Mouse (Mus musculus) myocyte (in vitro differentiated cells): ENCODE data around the gene Wwox. TPM values are rescaled to one million over a fixed set of nuclear protein-coding genes. Genes with fewer than 3 reads are reported as not detected.

Experiments used
- H3K27me3 ChIP-seq: one replicate; pipeline ENCODE4 v1.6.1; 2011; ENCODE audit not compliant: control insufficient read depth, insufficient read depth, insufficient read length
- H3K36me3 ChIP-seq: one replicate; pipeline ENCODE4 v1.6.1; 2011; ENCODE audit not compliant: control insufficient read depth, insufficient read depth
- H3K4me2 ChIP-seq: one replicate; pipeline ENCODE4 v1.6.1; 2011; ENCODE audit warnings: low read depth, control low read depth
- H3K4me3 ChIP-seq: one replicate; pipeline ENCODE4 v1.5.1; 2011; ENCODE audit warnings: mild to moderate bottlenecking, control low read depth, moderate library complexity
- H3K79me2 ChIP-seq: one replicate; pipeline ENCODE4 v1.6.1; 2011; ENCODE audit not compliant: control insufficient read depth, insufficient read depth
- H3ac ChIP-seq: one replicate; pipeline ENCODE4 v1.6.1; 2011; ENCODE audit not compliant: control insufficient read depth, insufficient read length
- CEBPB ChIP-seq: IDR thresholded peaks from 2 replicates; pipeline ENCODE4 v1.6.1; 2011; ENCODE audit warnings: mild to moderate bottlenecking, moderate library complexity; ENCODE audit not compliant: poor library complexity, insufficient read depth, severe bottlenecking
- E2F4 ChIP-seq: IDR thresholded peaks from one replicate; pipeline ENCODE4 v1.6.1; 2011; ENCODE audit warnings: mild to moderate bottlenecking, control low read depth, moderate library complexity; ENCODE audit not compliant: insufficient read depth
- MAX ChIP-seq: IDR thresholded peaks from one replicate; pipeline ENCODE4 v1.6.1; 2011; ENCODE audit warnings: low read depth, mild to moderate bottlenecking, control low read depth
- MYOD1 ChIP-seq, 3 experiments: IDR thresholded peaks; one replicate each; pipeline ENCODE4 v1.6.1; 2011; ENCODE audit warnings: control low read depth in 2 of 3, low read depth in 2 of 3, mild to moderate bottlenecking in 2 of 3, moderate library complexity in 1 of 3; ENCODE audit not compliant: insufficient read length in 2 of 3, control insufficient read depth in 1 of 3
- MYOG ChIP-seq, 3 experiments: IDR thresholded peaks; one replicate each; pipeline ENCODE4 v1.6.1; 2011; ENCODE audit warnings: control low read depth in 2 of 3, low read depth in 2 of 3, mild to moderate bottlenecking in 2 of 3; ENCODE audit not compliant: insufficient read length in 2 of 3, control insufficient read depth in 1 of 3, insufficient read depth in 1 of 3
- POLR2A ChIP-seq: IDR thresholded peaks from one replicate; pipeline ENCODE4 v1.6.1; 2011; ENCODE audit warnings: low read depth, mild to moderate bottlenecking, control low read depth, moderate library complexity; ENCODE audit not compliant: insufficient read length
- POLR2AphosphoS2 ChIP-seq: IDR thresholded peaks from one replicate; pipeline ENCODE4 v1.6.1; 2011; ENCODE audit warnings: low read depth, control low read depth; ENCODE audit not compliant: insufficient read length
- REST ChIP-seq: IDR thresholded peaks from one replicate; pipeline ENCODE4 v1.6.1; 2011; ENCODE audit warnings: mild to moderate bottlenecking, control low read depth, moderate library complexity; ENCODE audit not compliant: insufficient read depth, insufficient read length
- SRF ChIP-seq: IDR thresholded peaks from one replicate; pipeline ENCODE4 v1.6.1; 2011; ENCODE audit warnings: low read depth; ENCODE audit not compliant: control insufficient read depth, insufficient read length
- TCF12 ChIP-seq: IDR thresholded peaks from one replicate; pipeline ENCODE4 v1.6.1; 2011; ENCODE audit warnings: mild to moderate bottlenecking, control low read depth; ENCODE audit not compliant: poor library complexity, insufficient read depth, severe bottlenecking
- TCF3 ChIP-seq: IDR thresholded peaks from one replicate; pipeline ENCODE4 v1.6.1; 2011; ENCODE audit warnings: low read depth, control low read depth; ENCODE audit not compliant: insufficient read length
- USF1 ChIP-seq: IDR thresholded peaks from one replicate; pipeline ENCODE4 v1.6.1; 2011; ENCODE audit warnings: low read depth, mild to moderate bottlenecking, control low read depth, moderate library complexity
- polyA plus RNA-seq: library from polyadenylated mRNA; unstranded; fragments of >200 nt; fragmentation: generic; extraction: Trizol; gene quantifications from one replicate; pipeline ENCODE4 v1.2.1, GENCODE M21; 2012; ENCODE audit warnings: missing spikeins

Wwox gene
- polyA plus RNA-seq, 1 experiment, result 8.6 TPM

DNA sequence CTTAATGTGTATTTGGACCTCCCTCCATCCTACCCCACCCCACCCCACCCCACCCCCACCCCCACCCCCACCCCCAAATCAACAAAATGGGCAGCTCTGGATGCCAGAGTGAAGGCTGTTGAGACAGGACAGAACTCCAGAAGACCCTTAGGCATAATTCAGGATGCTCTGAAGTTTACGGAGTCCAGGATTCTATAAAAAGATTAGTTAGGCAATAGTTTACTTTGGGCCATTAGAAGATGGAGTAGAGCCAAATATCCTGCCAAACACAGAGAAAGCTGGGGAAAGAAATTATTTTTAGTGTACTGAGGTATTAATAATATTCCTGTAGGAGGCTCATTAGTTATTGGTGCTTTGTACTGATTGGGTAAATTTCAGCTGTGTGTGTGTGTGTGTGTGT is 523.0 kb downstream of the Wwox start:
- no peak overlapping the region for H3K4me3 ChIP-seq
- H3K27me3 ChIP-seq, result no peaks in the 10 kb centered on the region
- TF ChIP-seq REST (no peak), POLR2A (no peak), TCF3 (no peak), CEBPB (no peak), MYOG (IDR thresholded peaks at IDR 0.05; ENCODE audit: control insufficient read depth in 1 of 3, insufficient read depth in 1 of 3, insufficient read length in 2 of 3, low read depth in 2 of 3) (no peak)
- no peaks in the 10 kb centered on the region for H3K79me2 ChIP-seq
- no peak overlapping the region for H3K4me2 ChIP-seq
- no peaks in the 10 kb centered on the region for H3K36me3 ChIP-seq
- no peak overlapping the region for H3ac ChIP-seq

DNA sequence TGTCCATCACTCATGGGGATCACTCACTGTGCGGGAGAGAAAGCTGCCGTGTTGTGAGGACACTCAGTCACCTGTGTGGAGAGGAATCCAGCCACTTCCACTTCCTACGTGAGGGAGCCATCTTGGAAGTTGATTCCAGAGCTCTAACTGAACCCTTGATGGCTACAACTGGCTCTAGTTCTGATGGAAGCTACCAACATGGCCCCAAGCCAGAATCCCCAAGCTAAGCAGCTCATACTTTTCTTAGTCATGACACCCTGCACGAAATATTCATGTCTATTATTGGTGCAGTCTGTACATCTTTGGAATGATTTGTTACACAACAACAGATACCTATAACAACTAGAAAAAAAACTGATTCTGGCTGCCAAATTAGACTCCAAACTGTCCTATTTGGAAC is 523.8 kb downstream of the Wwox start:
- Histone ChIP-seq H3K79me2 (no peaks in the 10 kb centered on the region), H3K36me3 (no peaks in the 10 kb centered on the region), H3K27me3 (no peaks in the 10 kb centered on the region), H3ac (no peak overlapping the region), H3K4me2 (no peak overlapping the region), H3K4me3 (no peak overlapping the region)
- TF ChIP-seq REST (no peak), TCF3 (no peak), E2F4 (no peak), MYOG (IDR thresholded peaks at IDR 0.05; ENCODE audit: control insufficient read depth in 1 of 3, insufficient read depth in 1 of 3, insufficient read length in 2 of 3, low read depth in 2 of 3) (no peak), POLR2AphosphoS2 (no peak), CEBPB (no peak), SRF (no peak)

DNA sequence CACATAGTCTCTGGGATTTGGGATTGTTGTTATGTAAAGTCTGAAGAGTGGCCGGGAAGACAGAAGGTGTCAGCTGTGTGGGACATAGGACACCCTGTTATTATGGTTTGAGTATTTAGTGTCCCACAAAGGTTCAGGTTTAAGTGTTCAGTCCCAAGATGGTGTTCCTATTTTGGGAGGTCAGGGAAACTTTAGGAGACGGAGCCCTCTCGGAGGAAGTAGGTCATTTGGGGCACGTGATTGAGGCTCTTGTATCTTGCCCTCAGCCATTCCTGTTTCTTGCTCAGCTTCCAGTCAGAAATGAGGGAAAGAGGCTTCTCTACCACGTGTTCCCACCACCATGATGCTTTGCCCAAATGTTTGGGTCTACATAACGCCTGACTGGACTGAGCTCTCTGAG is 524.8 kb downstream of the Wwox start:
- Histone ChIP-seq H3K27me3 (no peaks in the 10 kb centered on the region), H3K4me2 (no peak overlapping the region), H3ac (no peak overlapping the region), H3K79me2 (no peaks in the 10 kb centered on the region), H3K36me3 (no peaks in the 10 kb centered on the region), H3K4me3 (no peak overlapping the region)
- TF ChIP-seq E2F4 (no peak), SRF (no peak), CEBPB (no peak), REST (no peak), MAX (no peak), POLR2A (no peak), TCF3 (no peak), TCF12 (no peak), MYOD1 (IDR thresholded peaks at IDR 0.05; ENCODE audit: control insufficient read depth in 1 of 3, insufficient read length in 2 of 3, low read depth in 2 of 3) (no peak), POLR2AphosphoS2 (no peak), USF1 (no peak), MYOG (IDR thresholded peaks at IDR 0.05; ENCODE audit: control insufficient read depth in 1 of 3, insufficient read depth in 1 of 3, insufficient read length in 2 of 3, low read depth in 2 of 3) (no peak)

DNA sequence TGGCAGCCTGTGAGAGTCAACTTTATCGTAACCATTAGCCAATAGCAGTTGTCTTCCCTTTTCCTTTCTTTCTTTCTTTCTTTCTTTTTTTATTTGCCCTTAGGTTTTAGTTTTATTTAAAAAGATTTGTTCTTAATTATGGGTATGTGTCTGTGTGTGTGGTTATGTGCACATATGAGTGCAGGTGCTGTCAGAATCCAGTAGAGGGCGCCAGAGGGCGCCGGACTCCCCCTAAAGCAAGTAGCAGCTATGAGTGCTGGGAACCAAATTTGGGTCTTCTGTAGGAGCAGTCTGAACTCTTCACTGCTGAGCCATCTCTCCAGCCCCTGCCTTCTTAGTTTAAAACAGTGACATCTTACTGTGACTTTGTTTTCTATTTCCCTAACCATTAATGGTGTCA is 529.4 kb downstream of the Wwox start:
- Histone ChIP-seq H3K4me2 (no peak overlapping the region), H3K36me3 (no peaks in the 10 kb centered on the region), H3K27me3 (no peaks in the 10 kb centered on the region), H3ac (no peak overlapping the region), H3K4me3 (no peak overlapping the region), H3K79me2 (no peaks in the 10 kb centered on the region)
- TF ChIP-seq CEBPB, result no peak
- TF ChIP-seq MYOG (IDR thresholded peaks at IDR 0.05; ENCODE audit: control insufficient read depth in 1 of 3, insufficient read depth in 1 of 3, insufficient read length in 2 of 3, low read depth in 2 of 3), result no peak
- no peak for TF ChIP-seq POLR2AphosphoS2
- TF ChIP-seq SRF, result no peak
- TF ChIP-seq E2F4, result no peak

DNA sequence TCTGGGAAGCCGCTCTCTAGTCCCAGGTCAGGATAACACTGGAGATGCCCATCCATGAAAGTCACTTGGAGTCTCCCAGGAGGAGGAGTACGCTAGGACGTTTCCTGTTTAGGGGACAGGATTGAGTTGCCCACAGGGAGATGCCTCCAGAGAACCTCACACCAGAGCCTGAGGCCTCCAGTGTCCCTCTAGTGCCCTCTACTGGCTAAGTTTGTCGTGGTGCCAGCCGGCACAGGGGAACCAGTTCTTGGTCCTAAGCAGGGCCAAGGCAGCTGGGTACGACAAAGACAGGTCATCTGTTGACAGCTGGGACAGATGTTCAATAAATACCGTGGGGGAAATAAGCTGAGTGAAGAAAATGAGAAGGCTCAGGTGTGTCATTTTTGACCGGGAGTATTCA is 531.9 kb downstream of the Wwox start:
- Histone ChIP-seq H3K27me3 (no peaks in the 10 kb centered on the region), H3K36me3 (no peaks in the 10 kb centered on the region), H3ac (no peak overlapping the region), H3K4me2 (no peak overlapping the region), H3K4me3 (no peak overlapping the region), H3K79me2 (no peaks in the 10 kb centered on the region)
- TF ChIP-seq TCF3 (no peak), REST (no peak), MYOD1 (IDR thresholded peaks at IDR 0.05; ENCODE audit: control insufficient read depth in 1 of 3, insufficient read length in 2 of 3, low read depth in 2 of 3) (no peak), POLR2AphosphoS2 (no peak)
